Mouse (Mus musculus): Measurements from ENCODE around the gene 4932438H23Rik. TPM values are rescaled to one million over a fixed set of nuclear protein-coding genes. Genes with fewer than 3 reads are reported as not detected.
A peak's percentile ranks its signal among the peaks of the same experiment; 100 is the strongest.

4932438H23Rik gene
- polyA plus RNA-seq, 1 experiment from 2014 or later: 0.72 TPM

- peaks cover 3% of the 10 kb centered on the region; the same call in 1 of the 2 replicates for H3K4me1 ChIP-seq
- no peaks in the 10 kb centered on the region; the same call in 1 of the 2 replicates for H3K27me3 ChIP-seq (replicated peaks)
- no peak overlapping the region for H3K9ac ChIP-seq
- ATAC-seq (replicated peaks): no peak
- no peak overlapping the region for H3K4me2 ChIP-seq
- no peaks in the 10 kb centered on the region for H3K36me3 ChIP-seq (replicated peaks)
- 89% methylated on average over 1 of the region's 1 CpGs for WGBS
- H3K4me3 ChIP-seq: no peak overlapping the region
- H3K9me3 ChIP-seq: no peaks in the 10 kb centered on the region
- H3K27ac ChIP-seq: no peak overlapping the region
These were observed 28.9 kb upstream of the 4932438H23Rik start for GRCm38 (mm10) chr16:91123821-91124220.

DNA sequence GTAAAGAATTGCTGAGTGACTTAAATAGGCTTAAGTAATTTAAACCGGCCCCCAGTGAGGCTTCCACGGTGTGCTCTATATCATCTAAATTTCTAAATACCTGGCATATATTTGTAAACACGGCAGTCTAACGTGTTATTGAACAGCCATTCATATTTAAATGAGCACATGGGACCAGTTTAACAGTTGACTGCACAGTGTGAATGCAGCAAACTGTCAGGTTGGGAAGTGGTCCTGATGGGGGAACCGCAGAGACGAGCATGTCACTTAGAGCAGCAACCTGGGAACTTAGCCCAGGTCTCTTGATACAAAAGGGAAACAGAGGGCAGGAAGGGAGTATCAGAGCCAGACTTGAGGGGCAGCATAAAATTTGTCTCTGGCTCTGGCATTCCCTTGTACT is 25.0 kb upstream of the 4932438H23Rik start:
- H3K36me3 ChIP-seq (replicated peaks): no peaks in the 10 kb centered on the region
- no peaks in the 10 kb centered on the region for H3K4me1 ChIP-seq
- H3K27me3 ChIP-seq (replicated peaks): no peaks in the 10 kb centered on the region; the same call in 1 of the 2 replicates
- no peak overlapping the region for H3K4me2 ChIP-seq
- WGBS: 18% methylated on average over 6 of the region's 6 CpGs
- no peak overlapping the region for H3K4me3 ChIP-seq
- H3K9me3 ChIP-seq: no peaks in the 10 kb centered on the region
- no peak for ATAC-seq (replicated peaks)
- no peak overlapping the region for H3K27ac ChIP-seq
- no peak overlapping the region for H3K9ac ChIP-seq

DNA sequence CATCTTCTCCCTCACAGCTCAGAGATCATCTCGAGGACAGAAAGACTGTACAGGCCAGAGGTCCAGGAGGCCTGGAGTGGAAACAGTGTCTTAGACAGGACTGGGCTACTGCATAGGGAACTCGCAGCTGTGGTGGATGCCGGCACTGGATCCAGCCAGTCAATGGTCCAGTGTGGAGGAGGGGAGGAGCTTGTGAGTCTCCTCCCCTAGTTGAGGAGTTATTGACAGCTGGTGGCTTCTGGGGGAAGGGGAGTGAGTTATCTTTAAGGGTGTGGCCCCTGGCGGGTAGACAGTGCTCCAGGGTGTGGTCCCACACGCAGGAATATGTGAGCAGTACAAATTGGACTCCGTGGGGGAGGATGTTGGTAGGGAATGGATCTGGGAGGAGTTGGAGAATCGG is 21.8 kb upstream of the 4932438H23Rik start:
- no peak overlapping the region for H3K9ac ChIP-seq

DNA sequence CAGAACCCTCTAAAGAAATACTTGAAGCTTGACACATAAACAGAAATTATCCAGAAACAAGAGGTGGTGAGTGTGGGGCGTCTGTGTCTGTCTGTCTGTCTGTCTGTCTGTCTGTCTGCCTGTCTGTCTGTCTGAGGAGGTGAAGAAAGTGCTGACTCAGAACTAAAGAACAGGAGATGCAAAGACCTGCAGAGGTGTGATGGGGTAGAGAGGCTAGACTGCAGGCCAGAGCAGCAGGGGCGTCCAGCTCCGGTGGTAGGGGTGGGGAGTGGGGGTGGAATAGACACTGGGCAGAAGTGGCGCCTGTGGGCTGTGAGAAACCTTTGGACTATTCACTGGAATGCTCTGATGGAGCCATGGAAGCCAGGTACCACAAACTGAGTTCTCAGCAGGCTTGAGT is 21.1 kb upstream of the 4932438H23Rik start:
- no peaks in the 10 kb centered on the region; the same call in 1 of the 2 replicates for H3K27me3 ChIP-seq (replicated peaks)
- no peak overlapping the region for H3K9ac ChIP-seq
- H3K4me1 ChIP-seq: no peaks in the 10 kb centered on the region
- no peaks in the 10 kb centered on the region for H3K36me3 ChIP-seq (replicated peaks)
- WGBS: 87% methylated on average over 4 of the region's 4 CpGs
- no peak for ATAC-seq (replicated peaks)
- no peak overlapping the region for H3K4me3 ChIP-seq
- no peak overlapping the region for H3K4me2 ChIP-seq
- no peak overlapping the region for H3K27ac ChIP-seq
- H3K9me3 ChIP-seq: no peaks in the 10 kb centered on the region

More for the DNA sequence above, 21.8 kb upstream of the 4932438H23Rik start:
- H3K9me3 ChIP-seq: no peaks in the 10 kb centered on the region
- H3K27me3 ChIP-seq (replicated peaks): no peaks in the 10 kb centered on the region; the same call in 1 of the 2 replicates
- ATAC-seq (replicated peaks): no peak
- no peaks in the 10 kb centered on the region for H3K36me3 ChIP-seq (replicated peaks)
- H3K4me2 ChIP-seq: no peak overlapping the region
- H3K27ac ChIP-seq: no peak overlapping the region
- H3K4me1 ChIP-seq: no peaks in the 10 kb centered on the region
- no peak overlapping the region for H3K4me3 ChIP-seq
- WGBS: 74% methylated on average over 7 of the region's 7 CpGs

DNA sequence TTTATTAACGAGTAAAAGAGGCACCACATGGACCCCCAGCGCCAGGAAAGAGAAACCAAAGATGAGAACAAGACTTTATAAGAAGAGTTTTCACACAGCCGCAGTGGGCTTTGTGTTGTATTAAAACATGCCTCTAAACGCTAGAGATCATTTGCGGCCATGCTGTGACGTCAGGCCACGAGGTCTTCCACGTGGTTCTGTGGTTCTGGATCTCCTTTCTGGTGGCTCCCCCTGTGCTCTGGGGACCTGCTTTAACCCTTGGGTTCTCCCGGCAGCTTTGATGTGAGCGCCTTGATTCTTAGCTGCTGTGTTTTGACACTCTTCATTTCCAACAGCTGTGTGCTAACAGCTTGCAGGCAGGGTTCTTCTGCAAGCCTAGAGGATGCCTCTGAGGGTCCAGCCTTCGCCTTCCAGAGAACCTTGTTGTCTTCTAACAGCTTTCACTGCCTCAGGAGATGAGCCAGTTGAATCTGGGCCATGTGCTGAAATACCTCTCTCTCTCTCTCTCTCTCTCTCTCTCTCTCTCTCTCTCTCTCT is 16.1 kb upstream of the 4932438H23Rik start:
- Histone ChIP-seq H3K27me3 (replicated peaks) (peaks cover 5% of the 10 kb centered on the region), H3K27ac (no peak overlapping the region), H3K9ac (no peak overlapping the region), H3K4me3 (no peak overlapping the region), H3K4me1 (no peaks in the 10 kb centered on the region), H3K9me3 (no peaks in the 10 kb centered on the region), H3K36me3 (replicated peaks) (no peaks in the 10 kb centered on the region), H3K4me2 (no peak overlapping the region)
- ATAC-seq (replicated peaks): no peak
- WGBS: 59% methylated on average over 11 of the region's 11 CpGs

GRCm38 (mm10) chr16:91107608-91108007 is 12.7 kb upstream of the 4932438H23Rik start:
- Histone ChIP-seq H3K9me3 (no peaks in the 10 kb centered on the region), H3K4me3 (no peak overlapping the region), H3K4me2 (no peak overlapping the region), H3K27ac (no peak overlapping the region), H3K27me3 (replicated peaks) (peaks cover 15% of the 10 kb centered on the region), H3K9ac (no peak overlapping the region), H3K36me3 (replicated peaks) (no peaks in the 10 kb centered on the region), H3K4me1 (no peaks in the 10 kb centered on the region)
- ATAC-seq (replicated peaks): no peak
- 61% methylated on average over 10 of the region's 11 CpGs for WGBS

- no peak for ATAC-seq (replicated peaks)
- Histone ChIP-seq H3K4me2 (no peak overlapping the region), H3K27me3 (replicated peaks) (peaks cover 20% of the 10 kb centered on the region), H3K4me3 (no peak overlapping the region), H3K9me3 (no peaks in the 10 kb centered on the region), H3K4me1 (no peaks in the 10 kb centered on the region), H3K27ac (no peak overlapping the region), H3K36me3 (replicated peaks) (no peaks in the 10 kb centered on the region), H3K9ac (no peak overlapping the region)
- WGBS: 13% methylated on average over 13 of the region's 13 CpGs
These were observed 10.6 kb upstream of the 4932438H23Rik start for GRCm38 (mm10) chr16:91105481-91106051.

DNA sequence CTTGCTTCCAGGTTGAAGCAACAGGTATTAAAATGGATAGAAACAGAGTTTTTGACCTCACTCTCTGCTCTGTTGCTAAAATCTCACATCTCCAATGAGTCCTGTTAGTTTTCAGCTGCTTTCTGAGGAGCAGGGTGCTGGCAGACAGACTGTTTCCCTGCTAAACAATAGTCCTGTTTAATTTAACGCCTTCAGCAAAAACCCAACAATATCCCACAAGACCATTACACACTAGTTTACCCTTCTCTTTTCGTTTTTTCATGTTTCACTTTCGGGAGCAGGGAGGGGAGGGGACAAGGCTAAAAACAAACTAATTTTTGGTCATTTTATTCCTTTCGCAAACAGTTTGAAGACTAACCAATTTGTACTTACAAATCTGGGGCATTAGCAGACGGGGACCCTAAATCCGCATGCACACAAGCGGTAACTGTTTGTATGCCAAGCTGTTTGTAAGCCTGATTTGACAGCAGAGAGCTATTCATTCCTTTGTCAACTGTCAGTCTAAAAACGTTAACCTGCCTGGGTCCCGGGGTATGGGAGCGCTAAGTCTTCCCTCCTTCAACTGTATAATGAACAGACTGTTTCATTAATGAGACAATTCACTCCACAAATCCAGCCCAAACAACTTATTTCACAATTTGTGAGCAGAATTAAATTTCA is 10.0 kb upstream of the 4932438H23Rik start:
- H3K27ac ChIP-seq: no peak overlapping the region
- no peak overlapping the region for H3K9ac ChIP-seq
- peaks cover 20% of the 10 kb centered on the region for H3K27me3 ChIP-seq (replicated peaks)
- H3K4me2 ChIP-seq: no peak overlapping the region
- H3K36me3 ChIP-seq (replicated peaks): no peaks in the 10 kb centered on the region
- 20% methylated on average over 10 of the region's 10 CpGs for WGBS
- no peak for ATAC-seq (replicated peaks)
- H3K9me3 ChIP-seq: no peaks in the 10 kb centered on the region
- H3K4me3 ChIP-seq: no peak overlapping the region
- H3K4me1 ChIP-seq: no peaks in the 10 kb centered on the region

- Histone ChIP-seq H3K9me3 (no peaks in the 10 kb centered on the region), H3K4me1 (peaks cover 9% of the 10 kb centered on the region; the same call in 1 of the 2 replicates), H3K4me2 (no peak overlapping the region), H3K4me3 (no peak overlapping the region), H3K36me3 (replicated peaks) (no peaks in the 10 kb centered on the region), H3K27me3 (replicated peaks) (peaks cover 20% of the 10 kb centered on the region), H3K9ac (no peak overlapping the region), H3K27ac (no peak overlapping the region)
- 72% methylated on average over 14 of the region's 14 CpGs for WGBS
- no peak for ATAC-seq (replicated peaks)
These were observed 8.5 kb upstream of the 4932438H23Rik start for GRCm38 (mm10) chr16:91103386-91103785.

GRCm38 (mm10) chr16:91100484-91100883 is 5.6 kb upstream of the 4932438H23Rik start:
- H3K4me1 ChIP-seq: peaks cover 9% of the 10 kb centered on the region; the same call in 1 of the 2 replicates
- no peak for ATAC-seq (replicated peaks)
- no peaks in the 10 kb centered on the region for H3K9me3 ChIP-seq
- WGBS: 65% methylated on average over 2 of the region's 2 CpGs
- H3K9ac ChIP-seq: no peak overlapping the region
- no peak overlapping the region for H3K4me2 ChIP-seq
- no peak overlapping the region for H3K27ac ChIP-seq
- H3K36me3 ChIP-seq (replicated peaks): no peaks in the 10 kb centered on the region
- H3K4me3 ChIP-seq: no peak overlapping the region
- peaks cover 18% of the 10 kb centered on the region for H3K27me3 ChIP-seq (replicated peaks)

DNA sequence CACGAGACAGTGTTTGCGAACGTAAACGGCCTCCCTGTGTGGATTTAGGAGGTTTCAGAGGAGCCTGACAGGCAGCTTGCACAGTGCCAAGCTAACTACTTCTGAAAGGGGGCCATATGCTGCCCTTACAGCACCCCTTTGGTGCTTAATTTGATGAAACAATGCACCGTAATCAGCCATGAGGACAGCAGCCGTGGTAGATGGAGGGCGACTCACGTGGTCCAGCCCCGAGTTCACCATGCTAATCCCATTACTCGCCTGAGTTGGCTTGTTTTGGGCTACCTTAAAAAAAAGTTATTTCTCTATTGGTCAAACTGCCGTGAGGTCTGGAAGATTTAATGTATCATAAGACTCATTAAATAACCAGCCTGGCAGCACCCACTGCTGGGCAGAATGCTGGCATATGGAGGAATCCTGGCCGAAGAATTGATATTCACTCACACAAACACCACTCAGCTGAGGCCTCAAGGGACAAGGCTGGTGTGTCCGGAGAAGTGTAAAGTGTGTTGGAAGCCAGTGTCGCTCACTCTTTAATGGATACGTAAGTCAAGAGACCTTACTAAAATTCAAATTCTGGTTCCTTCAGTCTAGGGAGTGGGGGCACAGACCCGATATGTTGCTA is 4.6 kb upstream of the 4932438H23Rik start:
- Histone ChIP-seq H3K36me3 (replicated peaks) (no peaks in the 10 kb centered on the region), H3K4me3 (no peak overlapping the region), H3K9ac (no peak overlapping the region), H3K4me2 (peak overlapping the region; percentile 21; the same call in 1 of the 2 replicates), H3K9me3 (no peaks in the 10 kb centered on the region), H3K27ac (no peak overlapping the region), H3K27me3 (replicated peaks) (peaks cover 18% of the 10 kb centered on the region), H3K4me1 (peaks cover 9% of the 10 kb centered on the region; the same call in 1 of the 2 replicates)
- peak; percentile 63 for ATAC-seq (replicated peaks)
- 18% methylated on average over 16 of the region's 16 CpGs for WGBS

DNA sequence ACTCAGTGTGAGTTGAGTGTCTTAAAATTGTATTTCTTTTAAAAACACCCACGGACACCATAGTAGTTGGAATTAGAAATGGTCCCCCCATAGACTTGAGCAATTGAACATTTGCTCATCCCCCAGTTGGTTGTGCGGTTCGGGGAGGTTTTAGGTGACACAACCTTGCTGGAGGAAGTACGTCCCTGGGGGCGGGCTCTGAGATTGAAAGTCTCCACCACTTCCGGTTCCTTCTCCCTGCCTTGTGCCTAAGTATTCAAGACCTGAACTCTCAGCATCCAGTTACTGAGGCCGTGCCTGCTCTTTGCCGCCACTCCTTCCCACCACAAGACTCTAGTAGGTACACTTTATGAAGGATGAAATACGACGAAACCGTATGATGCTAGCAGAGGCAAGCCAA is 2.9 kb upstream of the 4932438H23Rik start:
- no peak overlapping the region for H3K4me2 ChIP-seq
- peaks cover 14% of the 10 kb centered on the region for H3K27me3 ChIP-seq (replicated peaks)
- H3K36me3 ChIP-seq (replicated peaks): no peaks in the 10 kb centered on the region
- ATAC-seq (replicated peaks): no peak
- H3K9ac ChIP-seq: no peak overlapping the region
- H3K9me3 ChIP-seq: no peaks in the 10 kb centered on the region
- no peak overlapping the region for H3K4me3 ChIP-seq
- peaks cover 9% of the 10 kb centered on the region; the same call in 1 of the 2 replicates for H3K4me1 ChIP-seq
- WGBS: 94% methylated on average over 11 of the region's 11 CpGs
- H3K27ac ChIP-seq: no peak overlapping the region
